Mouse (Mus musculus) lung, postnatal 36 days (tissue): ENCODE measurements at regions not wholly inside any gene's neighbourhood (a gene's known extent, or its start where the extent isn't known, plus 50 kb on each side); places are given as distances from the start of the nearest gene placed in this dataset.

ENCODE experiments used
- DNase-seq: peaks from one replicate; pipeline ENCODE4 v3.0.0; 2022; ENCODE audit warnings: mixed read lengths

GRCm38 (mm10) chr12:50158143-50158542, 490.8 kb downstream of the Prkd1 start:
- DNase-seq, result no peak

GRCm38 (mm10) chr12:50187332-50187731, 461.6 kb downstream of the Prkd1 start:
- no peak for DNase-seq

- DNase-seq, result no peak
These were observed 457.9 kb downstream of the Prkd1 start for GRCm38 (mm10) chr12:50190892-50191539.

- no peak for DNase-seq
These were observed 456.9 kb downstream of the Prkd1 start for GRCm38 (mm10) chr12:50191733-50192612.

GRCm38 (mm10) chr12:50193501-50193900, 455.4 kb downstream of the Prkd1 start:
- no peak for DNase-seq

GRCm38 (mm10) chr12:50194714-50195113, 454.2 kb downstream of the Prkd1 start:
- no peak for DNase-seq

- no peak for DNase-seq
These were observed 452.6 kb downstream of the Prkd1 start for GRCm38 (mm10) chr12:50196339-50196738.

- no peak for DNase-seq
These were observed 407.8 kb downstream of the Prkd1 start for GRCm38 (mm10) chr12:50241139-50241538.

GRCm38 (mm10) chr12:50258901-50259300, 390.0 kb downstream of the Prkd1 start:
- DNase-seq, result no peak

GRCm38 (mm10) chr12:50261072-50261471, 387.8 kb downstream of the Prkd1 start:
- no peak for DNase-seq

GRCm38 (mm10) chr12:50273239-50273880, 375.5 kb downstream of the Prkd1 start:
- DNase-seq, result no peak

GRCm38 (mm10) chr12:50281615-50282014, 367.3 kb downstream of the Prkd1 start:
- no peak for DNase-seq
